Mouse (Mus musculus) left cerebral cortex, adult 8-10 months (tissue): Measurements from ENCODE around the gene Orai1. TPM values are rescaled to one million over a fixed set of nuclear protein-coding genes. Genes with fewer than 3 reads are reported as not detected.

Experiments
- DNase-seq, 2 experiments: peaks; one replicate each; pipeline ENCODE4 v3.0.0; 2022; ENCODE audit warnings: low spot score in 2 of 2
- total RNA-seq, 4 experiments: library from RNA; stranded (reverse); gene quantifications; 2 replicates each; pipeline ENCODE4 v1.2.4; 2022

Gene Orai1
- total RNA-seq, 4 experiments from 2014 or later = 6.1 to 11.8 (median 9.2) TPM

DNA sequence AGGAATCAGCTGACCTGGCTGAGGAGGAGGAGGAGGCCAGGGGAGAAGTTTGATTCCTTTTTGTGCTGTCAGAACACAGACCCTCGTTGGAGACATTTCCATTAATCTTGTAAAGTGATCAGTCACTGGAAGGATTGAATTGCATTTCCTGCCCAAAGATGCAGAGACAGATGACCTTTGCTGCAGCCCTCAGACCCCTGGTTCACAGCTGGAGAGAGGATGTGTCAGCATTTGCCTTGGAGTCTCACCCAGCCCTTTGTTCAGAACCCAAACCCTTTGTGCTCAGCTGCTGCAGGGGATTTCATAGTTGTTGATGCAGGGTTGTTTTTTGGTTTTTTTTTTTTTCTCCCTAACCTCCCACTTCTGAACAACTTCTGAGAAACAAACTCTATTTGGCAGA, 20.0 kb upstream of the Orai1 start:
- no peak for DNase-seq

- DNase-seq = peak in 1 of 2 experiments; percentile 54
Observed at GRCm38 (mm10) chr5:122997205-122998204, 17.4 kb upstream of the Orai1 start.

DNA sequence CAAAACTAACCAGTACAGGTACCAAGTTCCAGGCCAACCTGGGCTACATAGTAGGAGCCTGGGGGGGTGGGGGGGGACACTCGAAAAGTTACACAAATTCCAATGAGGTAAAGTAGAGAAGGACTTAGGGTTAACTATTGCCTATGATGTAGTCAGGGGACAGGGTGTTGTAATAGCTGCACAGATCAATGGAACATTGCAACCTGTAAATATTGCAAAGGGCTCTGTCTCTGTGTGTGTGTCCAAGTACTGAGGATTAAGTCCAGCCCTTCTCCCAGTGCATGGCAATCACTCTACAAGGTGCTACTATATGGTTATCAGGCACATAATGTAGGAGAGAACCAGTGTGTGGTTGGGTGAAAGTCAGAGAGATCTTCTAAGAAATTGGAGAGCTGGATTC, 14.0 kb upstream of the Orai1 start:
- DNase-seq = no peak

DNA sequence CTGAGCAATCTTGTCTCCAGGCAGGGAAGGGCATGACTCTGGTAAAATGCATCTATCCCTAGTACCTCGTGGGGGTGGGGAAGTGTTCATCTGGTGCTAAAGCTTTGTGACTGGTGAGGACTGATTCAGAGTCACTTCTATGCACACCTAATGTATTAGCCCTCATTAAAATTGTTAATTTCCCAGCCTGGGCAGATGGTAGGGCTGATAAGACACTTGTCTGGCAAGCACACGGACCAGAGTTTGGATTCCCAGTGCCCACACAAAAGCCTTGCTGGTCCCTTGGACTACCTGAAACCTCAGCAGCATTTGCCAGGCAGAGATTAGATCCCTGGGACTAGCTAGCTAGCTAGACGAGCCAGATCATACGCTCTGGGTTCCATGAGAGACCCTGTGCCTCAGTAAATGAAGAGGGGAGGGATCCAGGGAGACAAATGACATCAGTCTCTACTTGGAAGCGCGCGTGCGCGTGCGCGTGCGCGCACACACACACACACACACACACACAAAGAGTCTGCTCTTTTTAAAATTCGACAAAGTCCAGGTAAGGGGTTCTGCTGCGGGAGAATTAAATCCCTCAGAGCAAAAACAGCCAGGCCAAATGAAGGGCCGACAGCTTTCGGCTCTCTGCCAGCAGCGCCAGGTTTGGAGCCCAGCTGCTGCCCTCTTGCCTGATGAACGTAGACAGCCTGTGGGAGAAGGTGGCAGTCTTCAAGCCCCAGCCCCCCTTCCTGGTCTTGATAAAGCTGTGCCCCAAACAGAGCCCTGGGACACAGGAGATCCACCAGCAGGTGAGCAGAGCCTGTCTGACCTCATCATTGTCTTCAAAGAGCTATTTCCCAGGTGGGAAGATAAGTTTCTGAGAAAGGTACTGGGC, 8.9 kb upstream of the Orai1 start:
- DNase-seq = no peak

GRCm38 (mm10) chr5:123008877-123009493, 5.9 kb upstream of the Orai1 start:
- DNase-seq = no peak

DNA sequence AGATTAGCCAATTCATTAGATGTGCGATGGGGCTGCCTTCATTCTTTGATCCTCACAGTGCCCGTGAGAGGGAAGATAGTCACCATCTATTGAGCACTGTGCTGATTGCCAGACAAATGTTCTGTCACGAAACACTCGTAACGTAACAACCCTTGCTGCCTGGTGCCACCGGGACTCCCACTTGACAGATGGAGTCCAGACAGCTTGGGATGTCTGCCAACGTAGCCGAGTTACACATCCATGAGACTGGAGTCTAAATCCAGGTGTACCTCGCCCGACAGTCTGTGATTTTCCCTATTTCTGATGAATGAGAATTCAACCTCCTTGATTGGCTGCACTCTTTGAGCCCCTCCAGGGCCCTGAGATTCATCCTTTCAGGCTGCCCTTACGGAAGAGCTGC, 5.0 kb upstream of the Orai1 start:
- DNase-seq = no peak

- no peak for DNase-seq
Observed at GRCm38 (mm10) chr5:123010806-123011205, 4.1 kb upstream of the Orai1 start.

DNA sequence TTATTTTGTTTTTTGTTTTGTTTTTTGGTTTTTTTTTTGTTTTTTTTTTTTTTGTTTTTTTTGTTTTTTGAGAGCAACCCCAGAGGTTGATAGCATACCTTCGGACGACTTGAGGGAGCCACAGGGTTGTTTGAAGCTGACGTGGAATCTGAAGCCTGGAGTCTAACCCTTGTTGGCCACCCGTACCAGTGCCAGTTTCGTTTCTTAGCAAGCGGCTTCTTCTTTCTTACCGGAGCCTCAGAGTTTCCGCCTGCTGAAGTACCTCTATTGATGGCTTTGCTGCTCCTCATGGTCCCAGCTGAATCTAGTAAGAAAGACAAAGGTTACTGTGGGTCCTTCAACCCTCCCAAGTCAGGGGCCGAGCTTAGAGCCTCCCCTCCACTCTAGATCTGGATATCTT, 3.2 kb upstream of the Orai1 start:
- DNase-seq = no peak

DNA sequence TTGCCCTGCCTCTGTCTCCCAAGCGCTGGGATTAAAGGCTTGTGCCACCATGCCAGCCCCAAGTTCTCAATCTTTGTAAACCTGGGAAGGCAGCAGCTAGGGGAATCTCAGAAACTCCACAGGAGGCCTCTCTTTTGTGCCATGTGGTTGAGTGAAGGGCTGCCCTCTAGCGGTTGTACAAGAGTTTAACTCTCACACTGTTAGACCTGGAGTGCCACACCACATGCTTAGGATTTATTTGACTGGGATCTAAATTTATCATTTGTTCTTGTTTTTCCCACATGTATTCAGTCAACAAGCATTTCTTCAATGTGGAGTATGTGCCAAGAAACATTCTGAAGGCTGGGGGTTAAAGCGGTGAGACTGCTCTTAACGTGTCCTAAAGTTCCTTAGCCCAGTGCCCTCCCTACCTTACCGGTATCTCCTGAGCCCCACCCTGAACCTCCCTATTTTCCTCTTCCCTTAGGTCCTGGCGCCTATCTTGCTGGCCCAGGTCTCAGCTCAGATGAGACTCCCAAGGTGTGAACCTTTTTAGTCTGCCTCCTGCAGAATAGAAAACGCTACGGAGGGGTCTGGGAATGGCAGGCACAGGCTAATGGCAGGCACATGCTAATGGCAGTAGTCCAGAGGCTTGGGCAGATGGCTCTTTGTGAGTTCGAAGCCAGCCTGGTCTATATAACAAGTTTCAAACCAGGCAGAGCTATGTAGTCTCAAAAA, 1.1 kb upstream of the Orai1 start:
- peak in 1 of 2 experiments; percentile 9 for DNase-seq

DNA sequence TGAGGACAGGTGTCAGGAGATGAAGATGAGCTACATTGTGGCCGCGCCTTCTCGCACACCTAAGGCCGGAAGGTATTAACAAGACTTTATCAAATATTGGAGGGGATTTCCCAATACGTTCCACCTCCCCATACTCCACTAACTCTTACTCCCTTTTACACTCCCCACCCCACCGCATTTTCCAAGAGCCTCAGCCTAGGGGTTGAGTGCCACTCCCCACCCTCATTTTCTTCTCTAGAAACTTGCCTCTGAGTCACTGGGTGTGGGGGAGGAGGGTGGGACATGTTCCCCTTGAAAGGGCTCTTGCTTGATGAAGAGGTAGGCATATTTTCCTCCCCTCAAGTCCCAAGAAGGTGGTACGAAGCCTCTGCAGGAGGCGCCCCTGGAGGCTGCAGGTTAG, 1.0 kb downstream of the Orai1 start:
- no peak for DNase-seq

GRCm38 (mm10) chr5:123017504-123017903, 2.6 kb downstream of the Orai1 start:
- DNase-seq = no peak

DNA sequence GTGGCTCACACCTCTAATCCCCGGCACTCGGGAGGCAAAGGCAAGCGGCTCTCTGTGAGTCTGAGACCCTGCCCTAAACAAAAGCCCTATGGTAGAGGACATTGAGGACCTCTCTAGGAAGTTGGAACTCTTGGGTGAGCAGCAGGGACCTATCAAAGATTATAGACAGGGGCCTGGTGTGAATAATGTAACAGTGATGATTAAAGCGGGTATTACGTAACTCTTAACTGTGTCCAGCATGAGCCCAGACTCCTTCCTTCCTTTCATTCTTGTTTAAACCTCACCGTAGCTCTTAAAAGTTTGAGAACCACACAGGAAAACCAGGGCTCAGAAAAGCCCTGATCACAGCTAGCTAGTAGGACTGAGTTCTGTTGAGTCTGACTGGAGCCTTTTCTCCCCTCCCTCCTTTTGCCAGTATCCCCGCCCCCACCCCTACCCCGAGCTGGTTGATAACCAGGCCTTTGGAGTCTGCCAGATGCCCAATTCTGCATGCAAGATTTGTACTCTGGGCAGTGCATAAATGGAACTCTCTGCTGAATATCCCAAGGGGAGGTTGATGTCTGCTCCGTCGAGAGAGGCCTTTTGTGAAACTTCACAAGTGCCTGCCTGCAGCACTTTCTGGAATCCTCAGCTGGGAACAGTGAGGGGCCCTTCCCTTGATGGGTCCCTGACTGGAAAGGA, 4.6 kb downstream of the Orai1 start:
- no peak for DNase-seq

DNA sequence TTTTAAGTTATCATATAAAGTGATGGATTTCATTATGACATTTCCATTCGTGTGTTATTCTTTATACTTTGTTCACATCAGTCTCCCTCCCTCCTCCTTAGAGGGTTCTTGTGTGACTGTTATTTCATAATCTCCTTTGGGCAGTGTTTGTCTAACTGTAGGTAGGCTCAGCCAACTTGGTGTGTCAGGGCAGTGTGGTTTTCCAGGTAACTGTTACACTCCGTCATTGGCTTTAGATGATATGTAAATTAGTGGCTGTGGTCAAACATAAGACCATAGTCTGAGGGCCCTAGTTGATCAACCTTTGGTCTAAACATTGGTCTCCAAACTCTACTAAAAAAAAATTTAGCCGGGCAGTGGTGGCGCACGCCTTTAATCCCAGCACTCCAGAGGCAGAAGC, 5.6 kb downstream of the Orai1 start:
- DNase-seq = no peak

DNA sequence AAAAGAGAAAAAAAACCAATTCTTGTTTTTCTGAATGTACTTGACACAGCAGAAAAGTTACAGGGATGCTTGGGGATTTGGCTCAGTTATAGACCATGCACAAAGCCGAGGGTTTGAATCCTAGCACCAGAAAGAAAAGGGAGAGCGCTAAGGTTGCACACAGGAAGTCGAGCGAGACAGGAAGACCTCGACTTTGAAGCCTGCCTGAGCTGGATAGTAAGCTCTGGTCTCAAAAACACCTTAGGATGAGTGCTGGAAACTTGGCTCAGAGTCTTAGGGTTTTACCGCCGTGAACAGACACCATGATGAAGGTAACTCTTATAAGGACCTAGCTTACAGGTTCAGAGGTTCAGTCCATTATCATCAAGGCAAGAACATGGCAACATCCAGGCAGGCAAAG, 6.6 kb downstream of the Orai1 start:
- DNase-seq = no peak

DNA sequence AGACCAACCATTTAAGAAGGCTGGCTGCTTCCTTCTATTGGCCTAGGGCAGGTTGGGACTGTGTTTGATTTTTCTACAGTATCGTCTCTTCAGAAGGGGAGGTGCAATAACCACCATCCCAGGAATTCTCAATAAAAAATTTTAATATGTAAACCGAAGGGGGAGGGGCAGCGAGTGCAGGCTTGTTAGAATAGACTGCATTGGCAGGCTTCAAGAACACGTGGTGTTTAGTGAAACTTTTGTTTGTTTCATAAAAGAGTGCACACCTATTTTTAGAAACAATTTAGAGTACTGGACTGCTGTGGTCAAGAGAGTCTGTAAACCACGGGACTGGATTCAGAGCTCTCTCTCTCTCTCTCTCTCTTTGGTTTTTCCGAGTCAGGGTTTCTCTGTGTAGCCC, 8.2 kb downstream of the Orai1 start:
- DNase-seq = no peak

- no peak for DNase-seq
Observed at GRCm38 (mm10) chr5:123024312-123024711, 9.4 kb downstream of the Orai1 start.

GRCm38 (mm10) chr5:123024965-123025573, 10.2 kb downstream of the Orai1 start:
- no peak for DNase-seq

- no peak for DNase-seq
Observed at GRCm38 (mm10) chr5:123026414-123026813, 11.5 kb downstream of the Orai1 start.

- DNase-seq = no peak
Observed at GRCm38 (mm10) chr5:123027436-123027835, 12.6 kb downstream of the Orai1 start.

- no peak for DNase-seq
Observed at GRCm38 (mm10) chr5:123029729-123030128, 14.9 kb downstream of the Orai1 start.
